Mouse (Mus musculus): ENCODE measurements around the gene Ddx59. TPM values are rescaled to one million over a fixed set of nuclear protein-coding genes. Genes with fewer than 3 reads are reported as not detected.

Ddx59 gene
- polyA plus RNA-seq (2016; fragmentation: Nextera tagmentation; extraction: Ambion mirVana), result 20.9 and 21.1 TPM in 2 replicates

DNA sequence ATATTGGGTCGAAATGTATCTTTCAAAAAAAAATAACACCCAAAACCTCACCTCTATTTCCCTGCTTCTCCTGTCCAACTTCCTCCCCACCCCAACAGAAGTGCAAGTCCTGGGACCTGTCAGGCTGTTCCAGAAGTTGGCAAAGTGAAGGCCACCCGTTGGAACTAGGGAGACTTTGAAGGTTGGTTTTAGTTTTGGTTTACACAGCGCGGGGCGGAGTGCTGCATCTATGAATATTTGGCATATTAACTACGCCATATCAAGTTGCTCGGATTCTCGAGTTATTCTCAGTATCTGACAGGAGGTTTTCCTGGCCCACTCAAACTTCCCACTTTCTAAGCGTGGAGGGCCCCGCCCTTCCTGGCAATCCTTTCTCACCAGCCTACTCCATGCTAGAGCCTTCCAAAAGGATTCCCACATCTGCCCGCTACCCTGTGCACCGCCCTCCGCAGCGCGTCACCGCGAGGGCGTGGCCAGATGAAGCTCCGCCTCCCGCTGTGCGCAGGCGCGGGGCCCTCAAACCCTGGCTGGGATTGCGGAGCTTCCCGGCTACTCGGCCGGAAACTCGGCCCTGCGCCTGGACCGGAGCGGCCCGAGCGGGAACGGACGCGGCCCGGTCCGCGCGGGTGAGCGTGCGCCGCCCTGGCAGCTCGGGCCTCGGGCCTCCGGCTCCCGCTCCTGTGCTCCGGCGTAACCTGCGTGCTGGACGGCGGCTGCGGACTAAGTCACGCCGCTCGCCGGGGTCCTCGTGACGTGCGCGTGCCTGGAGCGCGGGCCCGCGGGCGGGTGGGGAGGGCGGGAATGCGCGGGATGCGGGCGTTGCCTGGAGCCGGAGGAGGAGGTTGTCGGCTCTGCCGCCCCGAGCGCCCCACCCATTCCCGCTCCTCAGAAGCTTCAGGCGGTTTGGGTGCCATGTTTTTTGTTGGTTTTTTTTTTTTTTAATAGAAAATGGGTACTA is at the start of gene Ddx59:
TSS of gene Ddx59 (plus strand) at position 474 of the 958 bp plus-strand sequence.
- Histone ChIP-seq H3K9ac (replicated peaks) (peak within 1 kb of the TSS; percentile 83), H3K27ac (peak within 1 kb of the TSS; percentile 98), H3K4me1 (replicated peaks) (peaks cover 12% of the 10 kb centered on the region), H3K36me3 (peaks cover 12% of the 10 kb centered on the region; the same call in 1 of the 2 replicates), H3K4me2 (peak within 1 kb of the TSS; percentile 56), H3K9me3 (no peaks in the 10 kb centered on the region), H3K4me3 (replicated peaks) (peak within 1 kb of the TSS; percentile 63), H3K27me3 (no peaks in the 10 kb centered on the region)
- peak; percentile 99 for ATAC-seq (ENCODE audit: insufficient number of reproducible peaks, insufficient read depth, low FRiP score, low TSS enrichment, low read depth)
- WGBS, result 3% methylated on average over 78 of the region's 78 CpGs

DNA sequence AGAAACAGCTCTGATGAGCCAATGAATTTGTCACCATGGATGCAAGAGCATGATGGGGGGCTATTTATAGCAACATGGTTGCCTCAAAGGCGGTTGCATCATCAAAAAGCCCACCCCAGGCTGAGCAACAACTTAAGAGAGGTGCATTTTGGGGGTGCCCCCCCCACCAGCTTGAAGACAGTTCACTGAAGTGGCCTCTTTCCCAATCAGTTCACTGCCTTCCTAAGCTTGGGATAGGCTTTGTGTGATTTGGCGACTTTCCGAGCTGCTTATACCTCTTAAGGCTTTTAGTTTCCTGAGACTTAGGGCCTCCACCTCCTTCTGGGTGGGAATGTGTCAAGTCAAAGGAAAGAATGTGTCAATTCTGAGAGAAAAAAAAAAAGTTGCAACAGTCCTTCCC is 49.1 kb upstream of the Ddx59 start:
- 79% methylated on average over 3 of the region's 3 CpGs for WGBS
- Histone ChIP-seq H3K4me2 (no peak overlapping the region), H3K4me3 (replicated peaks) (no peak overlapping the region), H3K4me1 (replicated peaks) (peaks cover 24% of the 10 kb centered on the region), H3K27me3 (no peaks in the 10 kb centered on the region), H3K9ac (replicated peaks) (no peak overlapping the region), H3K27ac (no peak overlapping the region), H3K9me3 (no peaks in the 10 kb centered on the region), H3K36me3 (no peaks in the 10 kb centered on the region)
- no peak for ATAC-seq (ENCODE audit: insufficient number of reproducible peaks, insufficient read depth, low FRiP score, low TSS enrichment, low read depth)

DNA sequence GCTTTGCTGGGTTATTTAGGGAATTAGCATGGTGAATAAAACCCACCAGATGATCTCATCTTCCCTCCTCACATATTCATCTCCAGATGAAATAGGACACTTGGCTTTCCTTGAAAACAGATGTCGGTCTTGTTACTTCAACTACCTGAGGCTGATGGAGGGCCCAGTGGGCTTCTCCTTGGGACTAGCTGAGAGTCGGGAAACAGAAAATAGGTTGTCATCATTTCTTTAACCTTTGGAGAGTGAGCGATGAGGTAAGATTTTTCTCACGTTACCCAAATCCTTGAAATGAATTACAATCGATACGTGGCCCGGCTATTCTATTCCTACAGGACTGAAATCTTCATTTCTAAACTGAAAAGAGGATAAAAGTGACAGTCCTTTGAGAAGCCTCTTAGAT is 35.8 kb upstream of the Ddx59 start:
- no peaks in the 10 kb centered on the region for H3K9me3 ChIP-seq
- no peak for ATAC-seq (ENCODE audit: insufficient number of reproducible peaks, insufficient read depth, low FRiP score, low TSS enrichment, low read depth)

DNA sequence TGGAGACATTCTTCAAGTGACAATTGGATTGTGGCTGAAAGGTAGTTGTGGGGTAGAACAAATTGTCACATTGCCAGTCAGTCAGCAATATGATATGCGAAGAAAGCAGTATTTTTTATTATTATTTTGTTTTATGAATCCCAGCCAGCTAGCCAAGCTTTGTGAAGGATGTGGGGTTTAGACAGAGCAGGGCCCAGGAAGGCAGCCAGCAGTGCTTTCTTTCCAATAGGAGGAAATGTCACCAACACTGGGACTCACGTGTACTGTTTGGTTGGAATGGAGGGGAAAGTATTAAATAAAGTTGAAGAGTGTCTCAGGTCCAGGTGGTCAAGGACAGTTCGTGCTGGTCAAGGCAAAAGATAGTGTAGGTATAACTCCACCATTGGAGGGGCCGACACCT is 34.9 kb upstream of the Ddx59 start:
- no peak overlapping the region for H3K4me3 ChIP-seq (replicated peaks)
- no peaks in the 10 kb centered on the region for H3K27me3 ChIP-seq
- no peak overlapping the region for H3K4me2 ChIP-seq
- H3K9ac ChIP-seq (replicated peaks), result no peak overlapping the region
- no peaks in the 10 kb centered on the region for H3K9me3 ChIP-seq
- 89% methylated on average over 4 of the region's 4 CpGs for WGBS
- H3K36me3 ChIP-seq, result no peaks in the 10 kb centered on the region
- ATAC-seq (ENCODE audit: insufficient number of reproducible peaks, insufficient read depth, low FRiP score, low TSS enrichment, low read depth), result no peak
- H3K27ac ChIP-seq, result no peak overlapping the region
- H3K4me1 ChIP-seq (replicated peaks), result no peaks in the 10 kb centered on the region

More for the DNA sequence above, 35.8 kb upstream of the Ddx59 start:
- H3K27me3 ChIP-seq, result no peaks in the 10 kb centered on the region
- no peak overlapping the region for H3K9ac ChIP-seq (replicated peaks)
- H3K4me3 ChIP-seq (replicated peaks), result no peak overlapping the region
- no peaks in the 10 kb centered on the region for H3K36me3 ChIP-seq
- 92% methylated on average over 7 of the region's 7 CpGs for WGBS
- no peak overlapping the region for H3K27ac ChIP-seq
- H3K4me1 ChIP-seq (replicated peaks), result no peaks in the 10 kb centered on the region
- no peak overlapping the region for H3K4me2 ChIP-seq

DNA sequence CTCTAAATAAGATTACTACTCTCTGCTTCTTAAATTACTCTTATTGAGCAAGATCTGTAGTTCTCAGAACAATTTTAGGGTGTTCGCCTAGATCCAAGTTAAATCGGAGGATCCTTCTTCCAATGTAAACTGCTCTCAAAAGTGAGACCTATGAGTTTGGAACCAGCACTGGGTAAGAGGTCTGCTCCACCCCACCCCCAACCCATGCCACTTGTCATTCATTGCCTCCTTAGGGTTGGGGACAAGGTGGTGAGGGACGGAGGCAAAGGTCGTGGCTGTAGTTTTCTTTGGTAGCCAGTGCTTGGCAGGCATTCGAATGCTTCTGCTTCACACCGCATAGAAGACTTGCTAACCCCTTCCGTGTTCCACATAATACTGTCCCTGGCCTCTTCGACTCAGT is 34.5 kb upstream of the Ddx59 start:
- no peak for ATAC-seq (ENCODE audit: insufficient number of reproducible peaks, insufficient read depth, low FRiP score, low TSS enrichment, low read depth)
- 87% methylated on average over 8 of the region's 8 CpGs for WGBS
- no peaks in the 10 kb centered on the region for H3K9me3 ChIP-seq
- H3K27ac ChIP-seq, result no peak overlapping the region
- no peaks in the 10 kb centered on the region for H3K27me3 ChIP-seq
- no peaks in the 10 kb centered on the region for H3K36me3 ChIP-seq
- no peak overlapping the region for H3K9ac ChIP-seq (replicated peaks)
- H3K4me1 ChIP-seq (replicated peaks), result no peaks in the 10 kb centered on the region
- H3K4me3 ChIP-seq (replicated peaks), result no peak overlapping the region
- no peak overlapping the region for H3K4me2 ChIP-seq

DNA sequence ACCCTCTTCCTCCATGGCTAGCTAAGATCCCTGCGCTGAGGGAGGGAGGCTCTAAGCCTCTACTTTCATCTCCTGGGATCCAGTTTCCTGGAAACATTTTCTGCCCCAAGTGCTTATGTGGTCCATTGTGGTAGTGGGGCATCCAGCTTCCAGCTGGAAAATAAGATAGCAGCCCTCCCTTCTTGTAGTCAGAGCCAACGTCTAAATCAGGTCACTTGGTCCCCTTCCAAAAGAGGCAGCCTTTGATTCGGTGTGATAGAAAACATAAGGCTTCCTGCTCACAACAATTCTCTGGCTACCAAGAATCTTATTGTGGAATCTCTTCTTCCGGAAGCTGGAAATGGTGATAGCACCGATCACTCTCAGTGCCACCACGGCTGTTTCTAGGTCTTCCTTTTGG is 33.9 kb upstream of the Ddx59 start:
- no peaks in the 10 kb centered on the region for H3K9me3 ChIP-seq
- H3K36me3 ChIP-seq, result no peaks in the 10 kb centered on the region
- no peaks in the 10 kb centered on the region for H3K4me1 ChIP-seq (replicated peaks)
- no peaks in the 10 kb centered on the region for H3K27me3 ChIP-seq
- H3K4me3 ChIP-seq (replicated peaks), result no peak overlapping the region
- no peak overlapping the region for H3K9ac ChIP-seq (replicated peaks)
- no peak for ATAC-seq (ENCODE audit: insufficient number of reproducible peaks, insufficient read depth, low FRiP score, low TSS enrichment, low read depth)
- no peak overlapping the region for H3K27ac ChIP-seq
- H3K4me2 ChIP-seq, result no peak overlapping the region
- WGBS, result 88% methylated on average over 6 of the region's 6 CpGs

DNA sequence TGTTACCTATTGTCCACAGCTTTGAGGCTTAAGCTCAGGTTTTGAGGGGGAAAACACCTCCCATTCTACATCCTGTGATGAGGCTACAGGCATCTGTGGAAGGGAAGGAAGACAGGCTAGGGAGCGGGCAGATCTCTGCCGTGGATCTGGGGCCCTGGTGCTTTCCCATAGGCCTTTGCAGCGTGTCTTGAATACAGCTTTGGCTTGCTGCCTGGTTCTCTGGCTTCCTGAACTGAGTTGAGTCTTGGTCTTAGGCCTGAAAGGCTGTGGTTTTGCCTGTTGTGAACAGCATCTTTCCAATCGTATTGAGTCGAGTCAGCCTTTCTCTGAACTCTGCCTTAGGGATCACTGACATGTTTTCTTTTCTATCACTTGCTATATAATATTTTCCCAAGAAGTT is 33.5 kb upstream of the Ddx59 start:
- H3K4me1 ChIP-seq (replicated peaks), result 0 out of 2 replicates have a peak, but pooled peaks cover 2% of the 10 kb centered on the region
- no peak for ATAC-seq (ENCODE audit: insufficient number of reproducible peaks, insufficient read depth, low FRiP score, low TSS enrichment, low read depth)
- no peak overlapping the region for H3K27ac ChIP-seq
- H3K9ac ChIP-seq (replicated peaks), result no peak overlapping the region
- no peak overlapping the region for H3K4me2 ChIP-seq
- 81% methylated on average over 5 of the region's 5 CpGs for WGBS
- no peak overlapping the region for H3K4me3 ChIP-seq (replicated peaks)
- H3K27me3 ChIP-seq, result no peaks in the 10 kb centered on the region
- no peaks in the 10 kb centered on the region for H3K9me3 ChIP-seq
- no peaks in the 10 kb centered on the region for H3K36me3 ChIP-seq

DNA sequence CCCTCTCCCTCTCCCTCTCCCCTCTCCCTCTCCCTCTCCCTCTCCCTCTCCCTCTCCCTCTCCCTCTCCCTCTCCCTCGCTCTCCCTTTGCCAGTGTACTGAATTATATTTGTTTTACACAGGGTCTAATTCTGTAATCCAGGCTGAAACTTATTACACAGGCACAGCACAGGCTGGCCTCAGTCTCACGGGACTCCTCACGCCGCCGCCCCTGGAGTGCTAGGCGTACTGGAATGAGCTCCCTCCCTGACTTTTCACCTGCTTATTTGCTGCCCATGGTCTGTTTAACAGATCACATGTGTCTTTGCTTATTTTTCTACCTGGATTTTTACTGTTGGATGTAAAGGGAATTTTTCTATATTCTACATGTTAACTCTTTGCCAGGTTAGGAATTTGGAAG is 28.2 kb upstream of the Ddx59 start:
- ATAC-seq (ENCODE audit: insufficient number of reproducible peaks, insufficient read depth, low FRiP score, low TSS enrichment, low read depth), result no peak; the same call in 1 of the 2 replicates
- Histone ChIP-seq H3K9me3 (no peaks in the 10 kb centered on the region), H3K4me2 (no peak overlapping the region), H3K4me1 (replicated peaks) (0 out of 2 replicates have a peak, but pooled peaks cover 5% of the 10 kb centered on the region), H3K4me3 (replicated peaks) (no peak overlapping the region), H3K27me3 (no peaks in the 10 kb centered on the region), H3K36me3 (no peaks in the 10 kb centered on the region), H3K9ac (replicated peaks) (no peak overlapping the region), H3K27ac (no peak overlapping the region)
- WGBS, result 18% methylated on average over 5 of the region's 6 CpGs

DNA sequence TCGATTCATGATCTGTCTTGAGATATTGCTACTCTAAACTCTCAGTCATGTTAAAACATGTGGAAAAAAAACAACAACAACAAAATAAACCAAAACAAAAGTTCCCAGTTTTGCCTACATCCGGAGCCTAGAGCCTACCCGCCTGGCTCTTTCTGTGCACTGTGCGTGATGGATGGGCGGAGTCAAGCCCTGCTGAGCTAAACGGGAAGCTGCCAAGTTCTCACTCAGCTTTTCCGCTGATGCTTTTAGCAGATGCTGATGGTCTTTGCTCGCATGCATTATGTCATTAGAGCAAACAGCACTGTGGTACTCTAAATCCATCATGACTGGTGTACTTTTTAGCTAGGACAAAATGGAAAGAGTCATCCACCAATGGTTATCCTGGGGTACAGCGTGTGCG is 20.6 kb upstream of the Ddx59 start:
- Histone ChIP-seq H3K4me2 (peak overlapping the region; percentile 13; the same call in 1 of the 2 replicates), H3K9me3 (no peaks in the 10 kb centered on the region), H3K27ac (no peak overlapping the region), H3K27me3 (no peaks in the 10 kb centered on the region), H3K9ac (replicated peaks) (no peak overlapping the region), H3K4me1 (replicated peaks) (peaks cover 6% of the 10 kb centered on the region), H3K4me3 (replicated peaks) (no peak overlapping the region), H3K36me3 (no peaks in the 10 kb centered on the region)
- WGBS, result 41% methylated on average over 10 of the region's 10 CpGs
- no peak for ATAC-seq (ENCODE audit: insufficient number of reproducible peaks, insufficient read depth, low FRiP score, low TSS enrichment, low read depth)

DNA sequence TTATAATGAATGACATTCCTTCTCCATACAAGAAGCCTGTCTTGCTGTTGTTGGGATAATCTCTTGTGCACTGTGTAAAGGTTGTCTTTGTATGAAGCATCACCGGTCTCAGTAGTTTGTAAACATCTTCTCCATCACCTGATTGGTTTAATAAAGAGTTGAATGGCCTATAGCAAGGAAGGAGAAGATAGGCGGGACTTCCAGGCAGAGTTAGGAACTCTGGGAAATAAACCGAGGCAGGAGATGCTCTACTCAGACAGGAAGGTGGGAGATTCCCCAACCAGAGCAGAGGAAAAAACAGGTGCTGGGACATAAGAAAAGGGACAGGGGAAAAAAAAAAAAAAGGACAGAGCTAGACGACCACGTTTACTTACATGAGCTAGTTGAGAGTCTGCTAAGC is 20.0 kb upstream of the Ddx59 start:
- 39% methylated on average over 5 of the region's 5 CpGs for WGBS
- Histone ChIP-seq H3K4me2 (peak overlapping the region; percentile 13; the same call in 1 of the 2 replicates), H3K36me3 (no peaks in the 10 kb centered on the region), H3K4me1 (replicated peaks) (peaks cover 6% of the 10 kb centered on the region), H3K9ac (replicated peaks) (no peak overlapping the region), H3K4me3 (replicated peaks) (no peak overlapping the region), H3K27ac (no peak overlapping the region), H3K27me3 (no peaks in the 10 kb centered on the region), H3K9me3 (no peaks in the 10 kb centered on the region)
- ATAC-seq (ENCODE audit: insufficient number of reproducible peaks, insufficient read depth, low FRiP score, low TSS enrichment, low read depth), result no peak

DNA sequence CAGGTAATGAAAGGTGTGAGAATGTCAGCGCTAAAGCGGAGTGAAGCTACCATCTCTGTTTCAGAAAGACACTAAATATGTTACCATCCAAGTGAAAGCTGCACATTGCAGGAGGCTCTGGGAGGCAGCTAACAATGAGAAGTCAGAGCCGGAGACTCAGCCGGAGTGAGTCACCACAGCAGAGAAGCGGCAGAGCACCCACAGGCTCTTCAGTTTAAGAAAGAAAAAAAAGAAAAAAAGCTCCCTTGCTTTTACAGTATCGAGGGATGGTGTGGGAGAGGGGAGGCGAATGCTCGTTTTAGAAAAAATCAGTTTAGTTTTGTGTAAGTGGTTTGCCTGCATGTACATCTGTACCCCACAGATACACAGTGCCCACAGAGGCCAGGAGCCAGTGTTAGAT is 13.8 kb upstream of the Ddx59 start:
- no peak for ATAC-seq (ENCODE audit: insufficient number of reproducible peaks, insufficient read depth, low FRiP score, low TSS enrichment, low read depth)
- Histone ChIP-seq H3K27me3 (no peaks in the 10 kb centered on the region), H3K36me3 (no peaks in the 10 kb centered on the region), H3K9me3 (peaks cover 3% of the 10 kb centered on the region), H3K9ac (replicated peaks) (no peak overlapping the region), H3K27ac (no peak overlapping the region), H3K4me2 (no peak overlapping the region), H3K4me3 (replicated peaks) (no peak overlapping the region), H3K4me1 (replicated peaks) (peaks cover 6% of the 10 kb centered on the region)
- 75% methylated on average over 8 of the region's 8 CpGs for WGBS
